ENCODE assay signal across 8 mouse cellular contexts in genomic region chr19:47320331-47320668, GRCm38 (mm10).
DNase-seq lines count a peak whose midpoint lies in the region; ATAC-seq and TF ChIP-seq lines count a peak whose summit lies in the region.

No protein-coding gene starts in this region.

- H3K27ac ChIP-seq in testis, adult 2 months (ENCODE audit: control insufficient read depth, insufficient read depth, low read depth, low read length), result peak overlapping the region; percentile 47; the same call in 1 of the 2 replicates

- no peak for DNase-seq in testis, postnatal 14 days (ENCODE audit: low spot score)
- peak; percentile 84 to 85 for DNase-seq in heart, adult 18-20 months
- DNase-seq in kidney, postnatal 14 days, result peak; percentile 79
- peak; percentile 85 to 92 for DNase-seq in lung, postnatal 4 days
- DNase-seq in layer of hippocampus, postnatal 10 days (ENCODE audit: low spot score in 2 of 2), result no peak
- no peak for DNase-seq in right cerebral cortex, postnatal 25 days

- no peak for ATAC-seq in erythroid progenitor cell, adult 5-6 weeks (replicated peaks; ENCODE audit: low FRiP score, poor library complexity, severe bottlenecking)

- no peaks in the 10 kb centered on the region for H3K36me3 ChIP-seq in testis, adult 2 months (ENCODE audit: control insufficient read depth, insufficient read depth, low read length)

- no peaks in the 10 kb centered on the region; the same call in 1 of the 2 replicates for H3K4me1 ChIP-seq in testis, adult 2 months (ENCODE audit: control insufficient read depth, insufficient read depth, low read length)

- H3K27me3 ChIP-seq in testis, adult 2 months (ENCODE audit: control insufficient read depth, insufficient read depth, low read length), result no peaks in the 10 kb centered on the region

- TF ChIP-seq POLR2A in testis, adult 2 months (IDR thresholded peaks at IDR 0.05; ENCODE audit: control insufficient read depth, low read depth, low read length), result no peak

- no peak for TF ChIP-seq CTCF in testis, adult 2 months (IDR thresholded peaks at IDR 0.05; ENCODE audit: control insufficient read depth, insufficient read depth, insufficient replicate concordance, low read depth, low read length)

- peak overlapping the region; percentile 44 for H3K4me3 ChIP-seq in testis, adult 2 months (ENCODE audit: control insufficient read depth, low read depth, low read length)

Comparison
In these comparisons a context has a peak if more than half of its experiments do, and no peak if none do; other contexts are left out.
1. DNase-seq: peak in heart, adult 18-20 months (2 of 2), kidney, postnatal 14 days (single experiment) and lung, postnatal 4 days (2 of 2); none in testis, postnatal 14 days (single experiment), layer of hippocampus, postnatal 10 days (0 of 2) and right cerebral cortex, postnatal 25 days (single experiment).